In the genomic region with DNA sequence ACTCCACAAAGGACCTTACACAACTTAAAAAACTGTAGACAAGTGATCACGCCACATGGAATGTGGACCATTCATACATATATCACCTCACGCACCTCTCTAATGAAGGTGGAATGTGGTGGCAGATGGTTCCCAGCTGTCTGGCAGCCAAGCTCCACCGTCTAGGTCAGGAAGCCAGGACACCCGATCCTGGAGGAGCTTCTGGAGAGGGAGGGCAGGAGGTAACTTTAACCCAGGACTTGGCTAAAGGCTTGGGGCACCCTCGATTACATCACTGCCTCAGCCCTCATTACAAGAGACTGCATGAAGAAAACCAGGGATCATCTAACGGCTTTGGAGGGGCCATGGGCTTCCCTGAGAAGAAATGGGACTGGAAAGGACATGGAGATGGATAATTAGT, we compare ENCODE assay signal across 20 mouse cellular contexts.
DNase-seq lines count a peak whose midpoint lies in the region; ATAC-seq and TF ChIP-seq lines count a peak whose summit lies in the region.
"Had no signal": no experiment of that assay in that cellular context is flagged by ENCODE, and none has a peak within 500 bp of the region (broad histone marks: within the 10 kb centered on the region; RNA-seq: fewer than 3 reads in every experiment).

No protein-coding gene starts in this region.

- no peak overlapping the region for H3K27ac ChIP-seq in intestine, embryonic 14.5 days (ENCODE audit: low read depth)
- no peak overlapping the region for H3K27ac ChIP-seq in intestine, postnatal 0 days (ENCODE audit: low read depth, low read length)
- H3K27ac ChIP-seq in midbrain, embryonic 16.5 days (ENCODE audit: low read length): no peak overlapping the region
- H3K27ac ChIP-seq: embryonic facial prominence, embryonic 13.5 days; hindbrain, embryonic 14.5 days; midbrain, embryonic 10.5 days; neural tube, embryonic 13.5 days; stomach, postnatal 0 days had no signal

- ATAC-seq in intestine, embryonic 14.5 days (replicated peaks; ENCODE audit: low FRiP score, low TSS enrichment, low read depth): no peak
- ATAC-seq in intestine, postnatal 0 days: no peak
- no peak for ATAC-seq in midbrain, embryonic 16.5 days
- ATAC-seq: CD4-positive, CD25-positive, alpha-beta regulatory T cell, adult 4 months; intestine, embryonic 16.5 days had no signal

- no peak overlapping the region for H3K4me3 ChIP-seq in intestine, embryonic 14.5 days (ENCODE audit: low read depth, low read length)
- H3K4me3 ChIP-seq in intestine, postnatal 0 days (ENCODE audit: low read depth, low read length): no peak overlapping the region
- H3K4me3 ChIP-seq in midbrain, embryonic 16.5 days (ENCODE audit: low read depth, low read length): no peak overlapping the region
- H3K4me3 ChIP-seq: embryonic facial prominence, embryonic 13.5 days; midbrain, embryonic 10.5 days; neural tube, embryonic 13.5 days had no signal

- no peak for TF ChIP-seq CTCF in intestine, postnatal 0 days (IDR thresholded peaks at IDR 0.05; ENCODE audit: low read depth)

- H3K4me2 ChIP-seq in intestine, embryonic 14.5 days (ENCODE audit: low read length): no peak overlapping the region
- no peak overlapping the region for H3K4me2 ChIP-seq in intestine, postnatal 0 days (replicated peaks; ENCODE audit: low read depth)
- H3K4me2 ChIP-seq in midbrain, embryonic 16.5 days (ENCODE audit: low read length): no peak overlapping the region
- H3K4me2 ChIP-seq: embryonic facial prominence, embryonic 13.5 days; hindbrain, embryonic 14.5 days; neural tube, embryonic 13.5 days had no signal

- no peaks in the 10 kb centered on the region for H3K4me1 ChIP-seq in intestine, embryonic 14.5 days (replicated peaks; ENCODE audit: control insufficient read depth, insufficient read depth, low read length)
- H3K4me1 ChIP-seq in intestine, postnatal 0 days (replicated peaks; ENCODE audit: control insufficient read depth, insufficient read depth, low read length): no peaks in the 10 kb centered on the region
- H3K4me1 ChIP-seq in midbrain, embryonic 16.5 days (ENCODE audit: control insufficient read depth, insufficient read depth, low read length): no peaks in the 10 kb centered on the region
- H3K4me1 ChIP-seq: midbrain, embryonic 10.5 days; neural tube, embryonic 13.5 days had no signal

- no peak overlapping the region for H3K9ac ChIP-seq in intestine, embryonic 14.5 days (ENCODE audit: low read length)
- no peak overlapping the region for H3K9ac ChIP-seq in intestine, postnatal 0 days (ENCODE audit: low read depth, low read length)
- no peak overlapping the region for H3K9ac ChIP-seq in midbrain, embryonic 16.5 days (ENCODE audit: low read depth, low read length)
- H3K9ac ChIP-seq: embryonic facial prominence, embryonic 13.5 days; hindbrain, embryonic 14.5 days; neural tube, embryonic 13.5 days had no signal

- H3K27me3 ChIP-seq in intestine, embryonic 14.5 days (replicated peaks; ENCODE audit: control insufficient read depth, insufficient read depth, low read length): no peaks in the 10 kb centered on the region
- no peaks in the 10 kb centered on the region for H3K27me3 ChIP-seq in intestine, postnatal 0 days (replicated peaks; ENCODE audit: control insufficient read depth, insufficient read depth, low read length)
- no peaks in the 10 kb centered on the region for H3K27me3 ChIP-seq in midbrain, embryonic 16.5 days (ENCODE audit: control insufficient read depth, insufficient read depth, low read depth, low read length)
- H3K27me3 ChIP-seq: embryonic facial prominence, embryonic 13.5 days; neural tube, embryonic 13.5 days had no signal

- H3K36me3 ChIP-seq in intestine, embryonic 14.5 days (ENCODE audit: control insufficient read depth, insufficient read depth, low read length): no peaks in the 10 kb centered on the region
- no peaks in the 10 kb centered on the region for H3K36me3 ChIP-seq in intestine, postnatal 0 days (ENCODE audit: control insufficient read depth, insufficient read depth)
- no peaks in the 10 kb centered on the region for H3K36me3 ChIP-seq in midbrain, embryonic 16.5 days (ENCODE audit: control insufficient read depth, insufficient read depth, low read length)
- H3K36me3 ChIP-seq: embryonic facial prominence, embryonic 13.5 days; G1E; midbrain, embryonic 10.5 days; neural tube, embryonic 13.5 days had no signal

- 44% methylated on average over 6 of the region's 6 CpGs for WGBS in intestine, embryonic 14.5 days
- 59% methylated on average over 6 of the region's 6 CpGs for WGBS in intestine, postnatal 0 days
- WGBS in midbrain, embryonic 16.5 days: 79% methylated on average over 6 of the region's 6 CpGs

- H3K9me3 ChIP-seq in intestine, embryonic 14.5 days (ENCODE audit: control insufficient read depth, low read length): no peaks in the 10 kb centered on the region
- no peaks in the 10 kb centered on the region for H3K9me3 ChIP-seq in intestine, postnatal 0 days (ENCODE audit: control insufficient read depth)
- H3K9me3 ChIP-seq in midbrain, embryonic 16.5 days (replicated peaks; ENCODE audit: control insufficient read depth, low read length, poor library complexity, severe bottlenecking): no peaks in the 10 kb centered on the region
- H3K9me3 ChIP-seq: embryonic facial prominence, embryonic 13.5 days; midbrain, embryonic 10.5 days; neural tube, embryonic 13.5 days had no signal

- peak; percentile 36 for DNase-seq in intestine, embryonic 14.5 days (ENCODE audit: low spot score)
- DNase-seq in 3T3-L1 (ENCODE audit: low read depth, low spot score) (peak; percentile 51), adipocyte (ENCODE audit: low spot score) (no peak)
- peak; percentile 16 for DNase-seq in embryo, embryonic 10 days (ENCODE audit: low spot score)
- DNase-seq in forelimb bud, embryonic 11.5 days (ENCODE audit: low read depth, low spot score): peak; percentile 14
- no peak for DNase-seq in urinary bladder, postnatal 25 days (ENCODE audit: low spot score)
- DNase-seq: cerebellum, postnatal 10 days; left cerebral cortex, postnatal 4 days; right cerebral cortex, postnatal 14 days; thymus, postnatal 4 days had no signal

Comparison
In these comparisons a context has a peak if more than half of its experiments do, and no peak if none do; other contexts are left out.
1. DNase-seq: peak in intestine, embryonic 14.5 days (single experiment), 3T3-L1 (single experiment), embryo, embryonic 10 days (single experiment) and forelimb bud, embryonic 11.5 days (single experiment); none in urinary bladder, postnatal 25 days (single experiment) and adipocyte (single experiment).